Mouse (Mus musculus): ENCODE results near the gene Nynrin. TPM values are rescaled to one million over a fixed set of nuclear protein-coding genes. Genes with fewer than 3 reads are reported as not detected.

The Nynrin gene
- polyA plus RNA-seq, 1 experiment from 2014 or later = 2.2 TPM

GRCm38 (mm10) chr14:55899701-55900413 is 46.0 kb downstream of the Nynrin start, which contains the start of gene Sdr39u1:
TSS of gene Sdr39u1 (minus strand) at chr14:55900293.
- Histone ChIP-seq H3K9ac (peak within 1 kb of the TSS; percentile 67), H3K27me3 (peaks cover 3% of the 10 kb centered on the region; the same call in 1 of the 2 replicates), H3K4me1 (replicated peaks) (peaks cover 28% of the 10 kb centered on the region), H3K9me3 (replicated peaks) (no peaks in the 10 kb centered on the region), H3K27ac (0 out of 2 replicates have a peak within 1 kb of the TSS, but pooled peaks have one; percentile 29), H3K4me3 (replicated peaks) (peak within 1 kb of the TSS; percentile 56), H3K36me3 (peaks cover 35% of the 10 kb centered on the region), H3K4me2 (peak within 1 kb of the TSS; percentile 81)
- 3% methylated on average over 39 of the region's 39 CpGs for WGBS (ENCODE audit: insufficient replicate concordance)
- peak; percentile 50 for DNase-seq
- peak; percentile 68 for ATAC-seq (ENCODE audit: low read depth)

GRCm38 (mm10) chr14:55900414-55900755 is 46.6 kb downstream of the Nynrin start:
- no peak for ATAC-seq (ENCODE audit: low read depth)
- Histone ChIP-seq H3K4me1 (replicated peaks) (peaks cover 28% of the 10 kb centered on the region), H3K27me3 (peaks cover 3% of the 10 kb centered on the region; the same call in 1 of the 2 replicates), H3K4me2 (peak overlapping the region; percentile 81), H3K9ac (peak overlapping the region; percentile 67; the same call in 1 of the 2 replicates), H3K4me3 (replicated peaks) (peak overlapping the region; percentile 56), H3K36me3 (peaks cover 30% of the 10 kb centered on the region), H3K27ac (no peak overlapping the region), H3K9me3 (replicated peaks) (no peaks in the 10 kb centered on the region)
- WGBS (ENCODE audit: insufficient replicate concordance) = 9% methylated on average over 12 of the region's 12 CpGs
- DNase-seq = no peak

GRCm38 (mm10) chr14:55905518-55905917 is 51.7 kb downstream of the Nynrin start:
- H3K27me3 ChIP-seq = 0 out of 2 replicates have a peak, but pooled peaks cover 3% of the 10 kb centered on the region
- no peak for ATAC-seq (ENCODE audit: low read depth)
- no peak for DNase-seq
- H3K9me3 ChIP-seq (replicated peaks) = no peaks in the 10 kb centered on the region
- no peak overlapping the region for H3K9ac ChIP-seq
- H3K36me3 ChIP-seq = no peaks in the 10 kb centered on the region
- no peak overlapping the region for H3K4me3 ChIP-seq (replicated peaks)
- H3K4me1 ChIP-seq (replicated peaks) = peaks cover 10% of the 10 kb centered on the region
- 17% methylated on average over 1 of the region's 1 CpGs for WGBS (ENCODE audit: insufficient replicate concordance)
- H3K4me2 ChIP-seq = no peak overlapping the region
- no peak overlapping the region for H3K27ac ChIP-seq

GRCm38 (mm10) chr14:55913406-55913805 is 59.6 kb downstream of the Nynrin start:
- no peak overlapping the region for H3K4me3 ChIP-seq (replicated peaks)
- H3K36me3 ChIP-seq = no peaks in the 10 kb centered on the region
- no peak overlapping the region for H3K27ac ChIP-seq
- no peak overlapping the region for H3K9ac ChIP-seq
- H3K4me2 ChIP-seq = no peak overlapping the region
- no peak for ATAC-seq (ENCODE audit: low read depth)
- DNase-seq = no peak
- no peaks in the 10 kb centered on the region for H3K4me1 ChIP-seq (replicated peaks)
- H3K27me3 ChIP-seq = no peaks in the 10 kb centered on the region
- no peaks in the 10 kb centered on the region for H3K9me3 ChIP-seq (replicated peaks)
- 19% methylated on average over 4 of the region's 4 CpGs for WGBS (ENCODE audit: insufficient replicate concordance)

GRCm38 (mm10) chr14:55918240-55919082 is 64.7 kb downstream of the Nynrin start:
- H3K27ac ChIP-seq = no peak overlapping the region
- no peak overlapping the region for H3K4me3 ChIP-seq (replicated peaks)
- H3K9me3 ChIP-seq (replicated peaks) = no peaks in the 10 kb centered on the region
- no peak overlapping the region for H3K9ac ChIP-seq
- ATAC-seq (ENCODE audit: low read depth) = no peak
- no peaks in the 10 kb centered on the region for H3K27me3 ChIP-seq
- H3K36me3 ChIP-seq = no peaks in the 10 kb centered on the region
- H3K4me2 ChIP-seq = no peak overlapping the region
- DNase-seq = peak; percentile 59
- peaks cover 24% of the 10 kb centered on the region for H3K4me1 ChIP-seq (replicated peaks)
- 32% methylated on average over 14 of the region's 14 CpGs for WGBS (ENCODE audit: insufficient replicate concordance)

DNA sequence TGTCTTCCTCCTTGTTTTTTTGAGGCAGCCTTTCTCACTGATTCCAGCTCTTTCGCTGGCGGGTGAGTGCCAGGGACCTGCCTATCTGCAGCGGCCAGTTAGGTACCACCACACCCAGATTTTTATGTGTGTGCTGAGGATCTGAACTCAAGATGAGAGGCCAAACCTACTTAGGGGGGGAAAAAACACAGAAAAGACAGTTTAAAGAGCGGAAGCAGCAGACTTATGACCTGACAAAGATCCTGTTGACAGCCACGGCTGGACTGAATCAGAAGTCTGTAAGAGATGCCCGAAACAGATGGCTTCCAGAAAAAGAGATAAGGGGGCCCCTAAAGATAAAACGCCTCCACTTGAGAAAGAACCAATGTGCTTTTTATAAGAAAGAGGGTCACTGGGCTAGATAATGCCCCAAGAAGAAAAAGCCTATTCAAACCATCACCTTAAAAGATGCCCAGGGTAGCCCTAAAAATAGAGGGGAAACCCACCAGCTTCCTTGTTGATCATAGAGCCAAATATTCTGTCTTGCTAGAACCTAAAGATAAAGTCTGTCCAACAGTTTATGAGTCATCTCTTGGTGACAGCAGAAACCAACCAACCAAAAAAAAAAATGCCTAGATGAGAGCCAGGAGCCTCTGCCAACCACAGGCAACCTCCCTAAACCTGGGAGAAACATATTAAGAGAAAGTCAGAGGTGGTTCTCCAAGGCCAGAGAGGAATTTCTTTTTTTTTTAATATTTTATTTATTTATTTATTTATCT is 68.8 kb downstream of the Nynrin start:
- H3K4me2 ChIP-seq = peak overlapping the region; percentile 42
- DNase-seq = peak; percentile 56
- no peaks in the 10 kb centered on the region for H3K36me3 ChIP-seq
- no peaks in the 10 kb centered on the region for H3K27me3 ChIP-seq
- H3K4me3 ChIP-seq (replicated peaks) = peak overlapping the region; percentile 0
- peaks cover 46% of the 10 kb centered on the region for H3K4me1 ChIP-seq (replicated peaks)
- 8% methylated on average over 7 of the region's 7 CpGs for WGBS (ENCODE audit: insufficient replicate concordance)
- 0 out of 2 replicates have a peak overlapping the region, but pooled peaks have one; percentile 33 for H3K9ac ChIP-seq
- ATAC-seq (ENCODE audit: low read depth) = peak; percentile 85
- no peaks in the 10 kb centered on the region for H3K9me3 ChIP-seq (replicated peaks)
- peak overlapping the region; percentile 76 for H3K27ac ChIP-seq

Other genes with a start within 250 kb of the Nynrin start
- 1.6 and 1.7 TPM in 2 replicates for gene Rec8, start 236.0 kb upstream of the Nynrin start, polyA plus RNA-seq (2015; fragmentation: Nextera tagmentation; extraction: Ambion mirVana)
- gene Ipo4, start 218.1 kb upstream of the Nynrin start, polyA plus RNA-seq (2015; fragmentation: Nextera tagmentation; extraction: Ambion mirVana) = 35.2 and 36.5 TPM in 2 replicates
- 1.4 and 1.7 TPM in 2 replicates for gene Gm49378, start 216.1 kb upstream of the Nynrin start, polyA plus RNA-seq (2015; fragmentation: Nextera tagmentation; extraction: Ambion mirVana)
- gene Tm9sf1, start 210.2 kb upstream of the Nynrin start, polyA plus RNA-seq (2015; fragmentation: Nextera tagmentation; extraction: Ambion mirVana) = 53.3 and 59.4 TPM in 2 replicates
- 0.16 and 0.27 TPM in 2 replicates for gene Tssk4, start 203.8 kb upstream of the Nynrin start, polyA plus RNA-seq (2015; fragmentation: Nextera tagmentation; extraction: Ambion mirVana)
- gene Mdp1, start 193.5 kb upstream of the Nynrin start, polyA plus RNA-seq (2015; fragmentation: Nextera tagmentation; extraction: Ambion mirVana) = 23.1 and 24.2 TPM in 2 replicates
- 29.6 and 33.0 TPM in 2 replicates for gene Gmpr2, start 182.1 kb upstream of the Nynrin start, polyA plus RNA-seq (2015; fragmentation: Nextera tagmentation; extraction: Ambion mirVana)
- 325 TPM in 2 replicates for gene Nedd8, start 181.9 kb upstream of the Nynrin start, polyA plus RNA-seq (2015; fragmentation: Nextera tagmentation; extraction: Ambion mirVana)
- gene Tinf2, start 172.2 kb upstream of the Nynrin start, polyA plus RNA-seq (2015; fragmentation: Nextera tagmentation; extraction: Ambion mirVana) = 21.1 and 26.3 TPM in 2 replicates
- 1.5 and 2.0 TPM in 2 replicates for gene Tgm1, start 140.1 kb upstream of the Nynrin start, polyA plus RNA-seq (2015; fragmentation: Nextera tagmentation; extraction: Ambion mirVana)
- gene Rabggta, start 131.7 kb upstream of the Nynrin start, polyA plus RNA-seq (2015; fragmentation: Nextera tagmentation; extraction: Ambion mirVana) = 12.9 and 14.7 TPM in 2 replicates
- gene Dhrs1, start 108.3 kb upstream of the Nynrin start, polyA plus RNA-seq (2015; fragmentation: Nextera tagmentation; extraction: Ambion mirVana) = 36.1 and 36.4 TPM in 2 replicates
- gene Nop9, start 108.3 kb upstream of the Nynrin start, polyA plus RNA-seq (2015; fragmentation: Nextera tagmentation; extraction: Ambion mirVana) = 41.9 and 42.8 TPM in 2 replicates
- 21.1 and 21.3 TPM in 2 replicates for gene Cideb, start 95.6 kb upstream of the Nynrin start, polyA plus RNA-seq (2015; fragmentation: Nextera tagmentation; extraction: Ambion mirVana)
- 0.92 and 1.3 TPM in 2 replicates for gene Ltb4r2, start 92.6 kb upstream of the Nynrin start, polyA plus RNA-seq (2015; fragmentation: Nextera tagmentation; extraction: Ambion mirVana)
- gene Ltb4r1, start 88.0 kb upstream of the Nynrin start, polyA plus RNA-seq (2015; fragmentation: Nextera tagmentation; extraction: Ambion mirVana) = 4.4 and 4.6 TPM in 2 replicates
- 1.8 and 2.2 TPM in 2 replicates for gene Adcy4, start 69.9 kb upstream of the Nynrin start, polyA plus RNA-seq (2015; fragmentation: Nextera tagmentation; extraction: Ambion mirVana)
- 20.4 and 22.1 TPM in 2 replicates for gene Ripk3, start 65.1 kb upstream of the Nynrin start, polyA plus RNA-seq (2015; fragmentation: Nextera tagmentation; extraction: Ambion mirVana)
- gene Nfatc4, start 30.9 kb upstream of the Nynrin start, polyA plus RNA-seq (2015; fragmentation: Nextera tagmentation; extraction: Ambion mirVana) = 1.5 and 1.8 TPM in 2 replicates
- gene Cbln3, start 30.4 kb downstream of the Nynrin start, polyA plus RNA-seq (2015; fragmentation: Nextera tagmentation; extraction: Ambion mirVana) = 0.10 and 0.13 TPM in 2 replicates
- 6.8 and 7.6 TPM in 2 replicates for gene Khnyn, start 30.9 kb downstream of the Nynrin start, polyA plus RNA-seq (2015; fragmentation: Nextera tagmentation; extraction: Ambion mirVana)
- gene Sdr39u1, start 46.3 kb downstream of the Nynrin start, polyA plus RNA-seq (2015; fragmentation: Nextera tagmentation; extraction: Ambion mirVana) = 13.3 and 14.1 TPM in 2 replicates
- 0.12 and 0.20 TPM in 2 replicates for gene Cma1, start 90.7 kb downstream of the Nynrin start, polyA plus RNA-seq (2015; fragmentation: Nextera tagmentation; extraction: Ambion mirVana)
- gene Cma2, start 97.0 kb downstream of the Nynrin start, polyA plus RNA-seq (2015; fragmentation: Nextera tagmentation; extraction: Ambion mirVana) = not detected in 2 replicates
- not detected in 2 replicates for gene Mcpt1, start 164.0 kb downstream of the Nynrin start, polyA plus RNA-seq (2015; fragmentation: Nextera tagmentation; extraction: Ambion mirVana)
- gene Mcpt9, start 176.5 kb downstream of the Nynrin start, polyA plus RNA-seq (2015; fragmentation: Nextera tagmentation; extraction: Ambion mirVana) = not detected in 2 replicates
- 0.24 TPM in 2 replicates for gene Mcpt2, start 188.0 kb downstream of the Nynrin start, polyA plus RNA-seq (2015; fragmentation: Nextera tagmentation; extraction: Ambion mirVana)
- not detected in 2 replicates for gene Mcpt4, start 208.3 kb downstream of the Nynrin start, polyA plus RNA-seq (2015; fragmentation: Nextera tagmentation; extraction: Ambion mirVana)
- gene Mcpt8, start 231.3 kb downstream of the Nynrin start, polyA plus RNA-seq (2015; fragmentation: Nextera tagmentation; extraction: Ambion mirVana) = 2.3 and 3.3 TPM in 2 replicates
- 20.1 and 21.8 TPM in 2 replicates for gene Ctsg, start 248.6 kb downstream of the Nynrin start, polyA plus RNA-seq (2015; fragmentation: Nextera tagmentation; extraction: Ambion mirVana)